Mouse (Mus musculus) CH12.LX (cell line): ENCODE measurements around the gene Cdh16. TPM values are rescaled to one million over a fixed set of nuclear protein-coding genes. Genes with fewer than 3 reads are reported as not detected.

Experiments used
- polyA plus RNA-seq: library from polyadenylated mRNA; unstranded; fragments of >175 nt; gene quantifications from 2 replicates; pipeline ENCODE4 v1.2.1, GENCODE M21; 2012; ENCODE audit warnings: low read depth; ENCODE audit not compliant: insufficient read length
- total RNA-seq, 2 experiments: library from RNA; depleted of rRNA; stranded (reverse); fragments of 300-350 nt in 1 of 2; fragments of >200 nt in 1 of 2; gene quantifications; 2 replicates each; pipeline ENCODE4 v1.2.3; 2012 to 2014

Cdh16 gene
- total and polyA plus RNA-seq, 3 experiments: not detected

Other genes starting within 250 kb of the Cdh16 start
- gene Cmtm4, start 228.6 kb downstream of the Cdh16 start, total RNA-seq (2012; rRNA removed): 2.3 and 2.7 TPM in 2 replicates
- 2.5 and 2.6 TPM in 2 replicates for gene Cmtm4, start 228.6 kb downstream of the Cdh16 start, total RNA-seq (2014; rRNA removed)
- gene Cmtm4, start 228.6 kb downstream of the Cdh16 start, polyA plus RNA-seq: 2.6 and 3.0 TPM in 2 replicates
- gene Dync1li2, start 181.3 kb downstream of the Cdh16 start, total RNA-seq (2012; rRNA removed): 12.7 and 15.8 TPM in 2 replicates
- 14.3 and 17.7 TPM in 2 replicates for gene Dync1li2, start 181.3 kb downstream of the Cdh16 start, total RNA-seq (2014; rRNA removed)
- 22.8 and 30.4 TPM in 2 replicates for gene Dync1li2, start 181.3 kb downstream of the Cdh16 start, polyA plus RNA-seq
- gene Terb1, start 114.5 kb downstream of the Cdh16 start, total RNA-seq (2012; rRNA removed): not detected in 2 replicates
- gene Terb1, start 114.5 kb downstream of the Cdh16 start, total RNA-seq (2014; rRNA removed): not detected in 2 replicates
- gene Terb1, start 114.5 kb downstream of the Cdh16 start, polyA plus RNA-seq: not detected in 2 replicates
- gene Nae1, start 89.8 kb downstream of the Cdh16 start, total RNA-seq (2012; rRNA removed): 26.0 and 34.5 TPM in 2 replicates
- gene Nae1, start 89.8 kb downstream of the Cdh16 start, total RNA-seq (2014; rRNA removed): 95.0 and 113 TPM in 2 replicates
- gene Nae1, start 89.8 kb downstream of the Cdh16 start, polyA plus RNA-seq: 33.6 and 36.5 TPM in 2 replicates
- gene Car7, start 89.7 kb downstream of the Cdh16 start, total RNA-seq (2012; rRNA removed): 0.85 and 0.88 TPM in 2 replicates
- 0.62 and 0.92 TPM in 2 replicates for gene Car7, start 89.7 kb downstream of the Cdh16 start, total RNA-seq (2014; rRNA removed)
- gene Car7, start 89.7 kb downstream of the Cdh16 start, polyA plus RNA-seq: 1.2 and 1.3 TPM in 2 replicates
- 8.7 and 11.9 TPM in 2 replicates for gene Pdp2, start 32.9 kb downstream of the Cdh16 start, total RNA-seq (2012; rRNA removed)
- gene Pdp2, start 32.9 kb downstream of the Cdh16 start, total RNA-seq (2014; rRNA removed): 6.9 and 7.6 TPM in 2 replicates
- 8.3 and 9.6 TPM in 2 replicates for gene Pdp2, start 32.9 kb downstream of the Cdh16 start, polyA plus RNA-seq
- 30.9 and 31.1 TPM in 2 replicates for gene Rrad, start 6.9 kb upstream of the Cdh16 start, total RNA-seq (2012; rRNA removed)
- gene Rrad, start 6.9 kb upstream of the Cdh16 start, total RNA-seq (2014; rRNA removed): 29.4 and 31.7 TPM in 2 replicates
- 32.3 and 33.6 TPM in 2 replicates for gene Rrad, start 6.9 kb upstream of the Cdh16 start, polyA plus RNA-seq
- gene Ciao2b, start 17.6 kb upstream of the Cdh16 start, total RNA-seq (2012; rRNA removed): 76.4 and 81.1 TPM in 2 replicates
- 72.2 and 74.4 TPM in 2 replicates for gene Ciao2b, start 17.6 kb upstream of the Cdh16 start, total RNA-seq (2014; rRNA removed)
- 75.8 and 76.4 TPM in 2 replicates for gene Ciao2b, start 17.6 kb upstream of the Cdh16 start, polyA plus RNA-seq
- not detected in 2 replicates for gene Ces2a, start 109.6 kb upstream of the Cdh16 start, total RNA-seq (2012; rRNA removed)
- gene Ces2a, start 109.6 kb upstream of the Cdh16 start, total RNA-seq (2014; rRNA removed): not detected in 2 replicates
- gene Ces2a, start 109.6 kb upstream of the Cdh16 start, polyA plus RNA-seq: not detected in 2 replicates
- not detected in 2 replicates for gene Ces2b, start 207.2 kb upstream of the Cdh16 start, total RNA-seq (2012; rRNA removed)
- gene Ces2b, start 207.2 kb upstream of the Cdh16 start, total RNA-seq (2014; rRNA removed): 0.11 TPM in 1 of 2 replicates, not detected in the other
- gene Ces2b, start 207.2 kb upstream of the Cdh16 start, polyA plus RNA-seq: not detected in 2 replicates
- gene Ces2c, start 222.7 kb upstream of the Cdh16 start, total RNA-seq (2012; rRNA removed): 5.7 and 6.2 TPM in 2 replicates
- gene Ces2c, start 222.7 kb upstream of the Cdh16 start, total RNA-seq (2014; rRNA removed): 15.6 and 16.7 TPM in 2 replicates
- gene Ces2c, start 222.7 kb upstream of the Cdh16 start, polyA plus RNA-seq: 65.5 and 67.4 TPM in 2 replicates